Mouse (Mus musculus) MEL-GATA-1-ER (cell line): ENCODE measurements at regions not wholly inside any gene's neighbourhood (a gene's known extent, or its start where the extent isn't known, plus 50 kb on each side); places are given as distances from the start of the nearest gene placed in this dataset.

Experiments used
- DNase-seq: peaks from one replicate; pipeline ENCODE4 v3.0.0-alpha.2; 2012; ENCODE audit warnings: low read depth; ENCODE audit errors: extremely low read depth

DNA sequence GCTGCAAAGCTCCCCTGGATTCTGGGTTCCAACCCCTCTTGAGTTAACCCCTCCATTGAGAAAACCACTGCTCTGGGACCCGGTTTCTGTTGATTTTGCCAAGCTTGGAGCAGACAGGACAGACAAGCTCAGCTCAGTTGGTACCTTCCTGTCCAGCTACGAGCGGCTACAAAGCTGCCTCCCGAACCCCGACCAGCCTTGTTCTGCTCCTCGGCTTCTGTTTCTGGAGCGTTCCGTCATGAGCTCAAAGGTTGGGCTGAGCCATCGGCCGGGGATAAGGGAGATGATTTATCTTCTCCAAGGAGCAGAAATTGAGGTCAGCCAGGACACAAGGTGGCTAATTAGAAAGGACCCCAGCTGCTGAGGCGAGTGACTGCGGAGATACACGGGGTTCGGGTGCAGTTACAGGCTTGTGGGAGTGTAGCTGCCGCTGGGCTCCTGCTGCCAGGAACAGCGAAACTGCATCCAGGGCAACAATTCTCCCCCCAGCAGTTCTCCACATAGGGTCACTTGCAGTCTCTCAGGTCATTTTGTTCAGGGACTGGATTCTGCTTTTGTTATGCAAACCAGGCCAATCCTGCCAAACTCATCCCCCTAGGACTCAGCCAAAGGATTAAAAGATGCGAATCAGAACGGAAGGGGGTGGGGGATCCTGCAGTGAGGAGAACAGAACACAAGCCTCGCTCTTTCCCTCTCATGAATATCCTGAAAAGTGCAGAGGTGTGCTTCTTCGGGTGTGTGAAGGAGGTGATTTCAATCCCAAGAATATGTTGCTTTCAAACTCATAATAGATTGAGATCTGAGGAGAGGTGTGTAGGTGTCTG is 50.0 kb upstream of the Tmem132d start:
- no peak for DNase-seq
